Mouse (Mus musculus): ENCODE results near the gene Gm10112.

The Gm10112 gene

DNA sequence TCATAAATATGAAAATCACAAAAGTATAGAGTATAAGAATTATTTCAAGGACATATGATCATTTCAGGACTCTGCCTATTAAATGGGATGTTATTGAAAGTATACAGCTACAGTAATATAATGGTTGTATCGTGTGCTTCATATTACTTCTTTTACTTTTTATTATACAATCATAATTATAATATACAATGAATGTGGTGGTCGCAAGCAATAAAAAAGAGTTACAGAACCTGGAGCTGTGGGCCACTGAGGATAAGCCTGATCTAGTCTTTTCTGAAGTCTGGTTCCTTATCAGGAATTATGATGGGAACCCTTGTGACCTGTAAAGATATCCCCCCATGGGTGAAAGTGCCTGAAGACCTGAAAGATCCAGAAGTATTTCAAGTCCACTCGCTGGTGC, at the start of gene Gm10112:
Gene Gm10112, plus strand, starts transcription at position 301 of the 400 bp plus-strand sequence.
- DNase-seq (ENCODE audit: low spot score in 2 of 2): no peak

GRCm38 (mm10) chrX:111189574-111189973, 21.4 kb downstream of the Gm10112 start:
- DNase-seq (ENCODE audit: low spot score in 2 of 2): no peak

GRCm38 (mm10) chrX:111196376-111196775, 28.2 kb downstream of the Gm10112 start:
- no peak for DNase-seq (ENCODE audit: low spot score in 2 of 2)

- DNase-seq (ENCODE audit: low spot score in 2 of 2): peak; percentile 1 to 66
Observed at GRCm38 (mm10) chrX:111210225-111210624, 42.1 kb downstream of the Gm10112 start.
